Comparison of ENCODE assay signal across 8 mouse cellular contexts in genomic region chr4:107435238-107435946, GRCm38 (mm10). TPM values are rescaled to one million over a fixed set of nuclear protein-coding genes. Genes with fewer than 3 reads are reported as not detected.
A peak's percentile ranks its signal among the peaks of the same experiment; 100 is the strongest.
DNase-seq lines count a peak whose midpoint lies in the region; ATAC-seq lines count a peak whose summit lies in the region.

No protein-coding gene starts in this region.

- H3K4me3 ChIP-seq in hindbrain, embryonic 16.5 days (ENCODE audit: low read length), result peak overlapping the region; percentile 53
- H3K4me3 ChIP-seq in midbrain, embryonic 11.5 days (ENCODE audit: low read depth, low read length), result peak overlapping the region; percentile 61

- ATAC-seq in hindbrain, embryonic 16.5 days, result peak; percentile 18; the same call in 1 of the 2 replicates
- ATAC-seq in midbrain, embryonic 11.5 days (ENCODE audit: low FRiP score), result no peak; the same call in 1 of the 2 replicates

- DNase-seq in cerebellum, postnatal 14 days, result peak; percentile 14 to 19
- DNase-seq in cerebellum, adult 11-12 months, result no peak
- peak; percentile 34 for DNase-seq in R1 (ENCODE audit: low read depth, low spot score)
- peak; percentile 94 for DNase-seq in midbrain, embryonic 11.5 days (ENCODE audit: low spot score, missing footprints)
- DNase-seq in adrenal gland, postnatal 14 days, result no peak
- DNase-seq in gastrocnemius, adult 18-20 months (ENCODE audit: low spot score), result no peak
- no peak for DNase-seq in left cerebral cortex, postnatal 4 days

- H3K4me1 ChIP-seq in hindbrain, embryonic 16.5 days (ENCODE audit: control insufficient read depth, insufficient read depth, low read depth, low read length), result peaks cover 13% of the 10 kb centered on the region
- H3K4me1 ChIP-seq in midbrain, embryonic 11.5 days (ENCODE audit: control insufficient read depth, insufficient read depth, low read length), result peaks cover 15% of the 10 kb centered on the region

- peak overlapping the region; percentile 91 for H3K4me2 ChIP-seq in hindbrain, embryonic 16.5 days (ENCODE audit: low read length)
- peak overlapping the region; percentile 93 for H3K4me2 ChIP-seq in midbrain, embryonic 11.5 days

- WGBS in hindbrain, embryonic 16.5 days, result 4% methylated on average over 42 of the region's 47 CpGs
- WGBS in midbrain, embryonic 11.5 days, result under 1% methylated on average over 47 of the region's 47 CpGs

- H3K36me3 ChIP-seq in hindbrain, embryonic 16.5 days (ENCODE audit: control insufficient read depth, insufficient read depth, low read length), result no peaks in the 10 kb centered on the region
- H3K36me3 ChIP-seq in midbrain, embryonic 11.5 days (ENCODE audit: control insufficient read depth, insufficient read depth, low read length), result no peaks in the 10 kb centered on the region

- intact Hi-C loops in left cerebral cortex, postnatal 4 days (cut with DNase I), result no loop called here

- H3K27ac ChIP-seq in hindbrain, embryonic 16.5 days (ENCODE audit: low read depth, low read length), result no peak overlapping the region
- H3K27ac ChIP-seq in midbrain, embryonic 11.5 days (ENCODE audit: low read depth, low read length), result no peak overlapping the region

- H3K9ac ChIP-seq in hindbrain, embryonic 16.5 days (ENCODE audit: low read depth, low read length), result peak overlapping the region; percentile 70
- H3K9ac ChIP-seq in midbrain, embryonic 11.5 days (ENCODE audit: low read length), result peak overlapping the region; percentile 36

- peaks cover 16% of the 10 kb centered on the region for H3K27me3 ChIP-seq in hindbrain, embryonic 16.5 days (replicated peaks; ENCODE audit: control insufficient read depth, insufficient read depth, low read length)
- H3K27me3 ChIP-seq in midbrain, embryonic 11.5 days (ENCODE audit: control insufficient read depth, insufficient read depth, low read length), result peaks cover 54% of the 10 kb centered on the region

- H3K9me3 ChIP-seq in hindbrain, embryonic 16.5 days (ENCODE audit: control insufficient read depth, low read length), result no peaks in the 10 kb centered on the region
- H3K9me3 ChIP-seq in midbrain, embryonic 11.5 days (ENCODE audit: control insufficient read depth, low read length), result no peaks in the 10 kb centered on the region

RNA-seq across cellular contexts. Expression of gene Glis1, which starts 1.0 kb away (rescaled TPM):
- 1.3 and 2.4 TPM in 2 replicates for polyA plus RNA-seq in hindbrain, embryonic 16.5 days (2015; fragmentation: Nextera tagmentation; extraction: Ambion mirVana)
- 0.55 and 0.97 TPM in 2 replicates for polyA plus RNA-seq in midbrain, embryonic 11.5 days (2014; fragmentation: Nextera tagmentation; extraction: Ambion mirVana)
- total RNA-seq in adrenal gland, postnatal 14 days (2021), result 0.30 and 1.2 TPM in 2 replicates
- total RNA-seq in gastrocnemius, adult 18-20 months (2021), result under 1 TPM; 0.38 to 0.53 TPM
- 1 to 10 TPM; 1.9 to 3.6 TPM for total RNA-seq in left cerebral cortex, postnatal 4 days (2021)

Comparison
In these comparisons a context has a peak if more than half of its experiments do, and no peak if none do; other contexts are left out.
1. DNase-seq: peak in cerebellum, postnatal 14 days (2 of 2), R1 (single experiment) and midbrain, embryonic 11.5 days (single experiment); none in cerebellum, adult 11-12 months (single experiment), adrenal gland, postnatal 14 days (single experiment), gastrocnemius, adult 18-20 months (single experiment) and left cerebral cortex, postnatal 4 days (single experiment).